Mouse (Mus musculus) limb, embryonic 15.5 days (tissue): ENCODE measurements around the gene Ptpro. TPM values are rescaled to one million over a fixed set of nuclear protein-coding genes. Genes with fewer than 3 reads are reported as not detected.

Source experiments
- ATAC-seq: fragments of 200-750 bp; cut with Nextera tagmentation; 2 replicates; pipeline ENCODE4 v1.8.0; 2017; ENCODE audit warnings: low read depth, moderate TSS enrichment; ENCODE audit not compliant: insufficient number of reproducible peaks, low FRiP score, low TSS enrichment
- H3K27ac ChIP-seq: fragments of 300-500 bp; sonication (generic); 2 replicates; pipeline ENCODE4 v1.5.1; 2015; ENCODE audit warnings: moderate library complexity, mild to moderate bottlenecking, inconsistent platforms
- H3K27me3 ChIP-seq: fragments of 300-500 bp; sonication (generic); 2 replicates; pipeline ENCODE4 v1.6.1; 2015; ENCODE audit warnings: inconsistent platforms
- H3K36me3 ChIP-seq: fragments of 300-500 bp; sonication (generic); 2 replicates; pipeline ENCODE4 v1.6.1; 2015; ENCODE audit warnings: inconsistent platforms
- H3K4me1 ChIP-seq: fragments of 300-500 bp; sonication (generic); 2 replicates; pipeline ENCODE4 v1.6.1; 2015; ENCODE audit warnings: inconsistent platforms
- H3K4me2 ChIP-seq: fragments of 300-500 bp; sonication (generic); 2 replicates; pipeline ENCODE4 v1.6.1; 2015; ENCODE audit warnings: mild to moderate bottlenecking, inconsistent platforms
- H3K4me3 ChIP-seq: fragments of 300-500 bp; sonication (generic); 2 replicates; pipeline ENCODE4 v1.5.1; 2015; ENCODE audit warnings: mild to moderate bottlenecking, inconsistent platforms
- H3K9ac ChIP-seq: fragments of 300-500 bp; sonication (generic); 2 replicates; pipeline ENCODE4 v1.6.1; 2015; ENCODE audit warnings: inconsistent platforms
- H3K9me3 ChIP-seq: fragments of 300-500 bp; sonication (generic); 2 replicates; pipeline ENCODE4 v1.6.1; 2016; ENCODE audit warnings: inconsistent platforms
- WGBS: fragments of 180-500 bp; shearing (Covaris S2); methylation state at CpG from one replicate; pipeline ENCODE4 v1.1.7; 2015; 5-methylcytosine and 5-hydroxymethylcytosine counted together
- polyA plus RNA-seq: library from polyadenylated mRNA; unstranded; fragments of >200 nt; fragmentation: Nextera tagmentation; extraction: Ambion mirVana; gene quantifications from 2 replicates; pipeline ENCODE4 v1.2.1, GENCODE M21; 2015

The Ptpro gene
- polyA plus RNA-seq, 1 experiment from 2014 or later = 2.5 TPM

GRCm38 (mm10) chr6:137396106-137396793 lies 144.1 kb downstream of the Ptpro start:
- Histone ChIP-seq H3K4me2 (no peak overlapping the region), H3K4me1 (no peaks in the 10 kb centered on the region), H3K27ac (no peak overlapping the region), H3K4me3 (no peak overlapping the region), H3K9ac (no peak overlapping the region), H3K9me3 (no peaks in the 10 kb centered on the region), H3K36me3 (no peaks in the 10 kb centered on the region), H3K27me3 (no peaks in the 10 kb centered on the region)
- WGBS = 80% methylated on average over 4 of the region's 4 CpGs
- ATAC-seq = no peak

- H3K4me2 ChIP-seq = no peak overlapping the region
- 83% methylated on average over 2 of the region's 2 CpGs for WGBS
- H3K4me1 ChIP-seq = no peaks in the 10 kb centered on the region
- no peaks in the 10 kb centered on the region for H3K36me3 ChIP-seq
- no peak overlapping the region for H3K27ac ChIP-seq
- no peak overlapping the region for H3K9ac ChIP-seq
- H3K9me3 ChIP-seq = no peaks in the 10 kb centered on the region
- no peaks in the 10 kb centered on the region for H3K27me3 ChIP-seq
- H3K4me3 ChIP-seq = no peak overlapping the region
- no peak for ATAC-seq
These were observed 145.2 kb downstream of the Ptpro start for GRCm38 (mm10) chr6:137397358-137397757.

DNA sequence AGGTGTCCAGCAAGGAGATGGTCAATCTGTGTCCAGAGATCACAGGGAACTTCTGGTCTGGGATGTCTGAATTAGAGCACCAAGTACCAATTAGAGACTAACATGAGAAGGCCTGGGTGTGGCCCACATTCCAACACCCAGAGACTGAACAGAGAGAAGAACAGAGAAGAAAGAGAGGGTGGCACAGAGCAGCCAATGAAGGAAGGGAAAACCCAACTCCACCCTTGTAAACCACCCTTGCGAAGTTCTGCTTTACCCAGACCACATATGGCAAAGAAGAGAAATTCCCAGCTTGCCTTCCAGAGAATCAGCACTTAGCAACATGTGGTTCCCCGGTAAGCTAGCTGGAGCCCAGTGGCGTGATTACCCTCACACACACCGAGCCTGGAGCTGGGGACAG lies 152.1 kb downstream of the Ptpro start:
- H3K27ac ChIP-seq = no peak overlapping the region
- no peak overlapping the region for H3K9ac ChIP-seq
- no peaks in the 10 kb centered on the region for H3K4me1 ChIP-seq
- H3K9me3 ChIP-seq = no peaks in the 10 kb centered on the region
- H3K27me3 ChIP-seq = no peaks in the 10 kb centered on the region
- no peak for ATAC-seq
- 62% methylated on average over 4 of the region's 4 CpGs for whole genome bisulfite sequencing
- no peaks in the 10 kb centered on the region for H3K36me3 ChIP-seq
- no peak overlapping the region for H3K4me2 ChIP-seq
- H3K4me3 ChIP-seq = no peak overlapping the region

GRCm38 (mm10) chr6:137405690-137406089 lies 153.6 kb downstream of the Ptpro start:
- WGBS = 72% methylated on average over 2 of the region's 2 CpGs
- no peaks in the 10 kb centered on the region for H3K27me3 ChIP-seq
- no peak for ATAC-seq

DNA sequence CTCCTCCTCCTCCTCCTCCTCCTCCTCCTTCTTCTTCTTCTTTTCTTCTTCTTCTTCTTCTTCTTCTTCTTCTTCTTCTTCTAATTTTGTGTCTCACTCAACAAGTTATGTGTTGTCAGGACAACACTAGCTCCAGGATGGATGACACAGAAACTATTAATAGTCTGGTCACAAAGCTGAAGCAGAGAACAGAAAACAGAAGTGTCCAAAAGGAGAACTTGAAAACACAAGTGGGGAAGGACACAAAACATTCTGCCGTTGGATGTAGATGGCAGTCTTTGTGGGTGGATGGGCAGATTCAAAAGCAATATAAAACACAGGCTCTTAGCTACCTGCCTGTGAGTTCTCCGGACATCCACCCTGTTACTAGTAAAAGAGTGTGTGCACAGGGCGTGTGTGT lies 158.4 kb downstream of the Ptpro start:
- H3K4me3 ChIP-seq = no peak overlapping the region
- ATAC-seq = no peak
- 50% methylated on average over 3 of the region's 3 CpGs for WGBS
- no peak overlapping the region for H3K4me2 ChIP-seq
- no peak overlapping the region for H3K9ac ChIP-seq
- H3K4me1 ChIP-seq = peaks cover 4% of the 10 kb centered on the region; the same call in 1 of the 2 replicates
- H3K27ac ChIP-seq = no peak overlapping the region
- no peaks in the 10 kb centered on the region for H3K9me3 ChIP-seq
- H3K27me3 ChIP-seq = no peaks in the 10 kb centered on the region
- H3K36me3 ChIP-seq = no peaks in the 10 kb centered on the region

More at GRCm38 (mm10) chr6:137405690-137406089, 153.6 kb downstream of the Ptpro start:
- no peak overlapping the region for H3K9ac ChIP-seq
- no peaks in the 10 kb centered on the region for H3K4me1 ChIP-seq
- H3K36me3 ChIP-seq = no peaks in the 10 kb centered on the region
- H3K4me2 ChIP-seq = no peak overlapping the region
- no peak overlapping the region for H3K4me3 ChIP-seq
- H3K27ac ChIP-seq = no peak overlapping the region
- no peaks in the 10 kb centered on the region for H3K9me3 ChIP-seq

DNA sequence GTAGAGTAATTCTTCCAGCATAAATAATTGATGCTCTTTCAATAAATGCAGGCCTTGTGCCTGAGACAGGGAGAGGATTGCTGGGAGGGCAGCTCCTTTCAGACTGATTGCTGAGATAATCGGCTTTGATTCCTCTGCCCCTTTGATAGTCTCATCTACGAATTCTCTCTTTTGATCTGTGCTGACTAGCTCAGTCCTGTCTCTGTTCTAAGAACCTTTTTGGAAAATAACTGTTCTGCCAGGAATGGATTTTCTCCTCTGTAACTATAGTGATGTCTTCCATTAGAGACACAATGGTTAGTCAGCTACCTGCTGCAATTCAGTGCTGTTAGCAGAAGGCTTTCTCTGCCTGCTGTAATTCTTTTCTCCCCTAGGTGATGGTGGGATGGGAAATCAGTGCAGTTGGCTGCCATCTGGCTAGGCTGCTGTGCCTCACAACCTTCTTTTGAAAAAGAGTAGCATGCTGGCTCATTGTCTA lies 159.8 kb downstream of the Ptpro start:
- H3K4me3 ChIP-seq = no peak overlapping the region
- no peaks in the 10 kb centered on the region for H3K27me3 ChIP-seq
- H3K4me1 ChIP-seq = peaks cover 4% of the 10 kb centered on the region; the same call in 1 of the 2 replicates
- H3K4me2 ChIP-seq = no peak overlapping the region
- H3K36me3 ChIP-seq = no peaks in the 10 kb centered on the region
- no peak overlapping the region for H3K9ac ChIP-seq
- H3K27ac ChIP-seq = no peak overlapping the region
- no peak for ATAC-seq
- H3K9me3 ChIP-seq = no peaks in the 10 kb centered on the region
- whole genome bisulfite sequencing = 36% methylated on average over 2 of the region's 2 CpGs

DNA sequence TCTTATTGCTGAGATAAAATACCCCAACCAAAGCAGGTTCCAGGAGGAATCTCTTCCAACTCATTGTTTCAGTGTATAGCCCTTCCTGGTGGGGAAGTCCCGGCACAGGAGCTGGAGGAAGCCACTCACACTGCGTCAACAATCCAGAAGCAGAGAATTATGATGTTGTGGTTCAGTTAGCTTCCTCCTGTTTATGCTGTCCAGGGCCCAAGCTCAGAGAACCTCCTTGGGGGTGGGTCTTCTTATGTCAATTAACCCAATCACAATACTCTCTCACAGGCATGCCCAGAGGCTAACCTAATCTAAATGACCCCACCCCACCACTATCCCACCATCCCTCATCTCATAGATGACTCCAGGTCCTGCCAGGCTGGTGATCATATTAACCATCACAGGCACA lies 160.9 kb downstream of the Ptpro start:
- Histone ChIP-seq H3K36me3 (no peaks in the 10 kb centered on the region), H3K4me3 (no peak overlapping the region), H3K4me1 (peaks cover 4% of the 10 kb centered on the region; the same call in 1 of the 2 replicates), H3K9me3 (no peaks in the 10 kb centered on the region), H3K27ac (no peak overlapping the region), H3K4me2 (no peak overlapping the region), H3K27me3 (no peaks in the 10 kb centered on the region), H3K9ac (no peak overlapping the region)
- 64% methylated on average over 2 of the region's 2 CpGs for WGBS
- ATAC-seq = no peak

- no peaks in the 10 kb centered on the region for H3K27me3 ChIP-seq
- H3K4me1 ChIP-seq = peaks cover 4% of the 10 kb centered on the region; the same call in 1 of the 2 replicates
- no peak overlapping the region for H3K27ac ChIP-seq
- ATAC-seq = no peak
- WGBS = 49% methylated on average over 13 of the region's 13 CpGs
- no peak overlapping the region for H3K4me2 ChIP-seq
- no peak overlapping the region for H3K4me3 ChIP-seq
- H3K36me3 ChIP-seq = no peaks in the 10 kb centered on the region
- H3K9me3 ChIP-seq = no peaks in the 10 kb centered on the region
- no peak overlapping the region for H3K9ac ChIP-seq
These were observed 162.6 kb downstream of the Ptpro start for GRCm38 (mm10) chr6:137414531-137415405.

GRCm38 (mm10) chr6:137422777-137423176 lies 170.7 kb downstream of the Ptpro start:
- H3K4me2 ChIP-seq = no peak overlapping the region
- no peaks in the 10 kb centered on the region for H3K9me3 ChIP-seq
- no peak for ATAC-seq
- H3K36me3 ChIP-seq = no peaks in the 10 kb centered on the region
- 54% methylated on average over 4 of the region's 4 CpGs for WGBS
- no peak overlapping the region for H3K27ac ChIP-seq
- H3K4me3 ChIP-seq = no peak overlapping the region
- no peak overlapping the region for H3K9ac ChIP-seq
- H3K4me1 ChIP-seq = no peaks in the 10 kb centered on the region
- no peaks in the 10 kb centered on the region for H3K27me3 ChIP-seq

GRCm38 (mm10) chr6:137423830-137424229 lies 171.7 kb downstream of the Ptpro start:
- no peak for ATAC-seq
- WGBS = 70% methylated on average over 10 of the region's 10 CpGs

DNA sequence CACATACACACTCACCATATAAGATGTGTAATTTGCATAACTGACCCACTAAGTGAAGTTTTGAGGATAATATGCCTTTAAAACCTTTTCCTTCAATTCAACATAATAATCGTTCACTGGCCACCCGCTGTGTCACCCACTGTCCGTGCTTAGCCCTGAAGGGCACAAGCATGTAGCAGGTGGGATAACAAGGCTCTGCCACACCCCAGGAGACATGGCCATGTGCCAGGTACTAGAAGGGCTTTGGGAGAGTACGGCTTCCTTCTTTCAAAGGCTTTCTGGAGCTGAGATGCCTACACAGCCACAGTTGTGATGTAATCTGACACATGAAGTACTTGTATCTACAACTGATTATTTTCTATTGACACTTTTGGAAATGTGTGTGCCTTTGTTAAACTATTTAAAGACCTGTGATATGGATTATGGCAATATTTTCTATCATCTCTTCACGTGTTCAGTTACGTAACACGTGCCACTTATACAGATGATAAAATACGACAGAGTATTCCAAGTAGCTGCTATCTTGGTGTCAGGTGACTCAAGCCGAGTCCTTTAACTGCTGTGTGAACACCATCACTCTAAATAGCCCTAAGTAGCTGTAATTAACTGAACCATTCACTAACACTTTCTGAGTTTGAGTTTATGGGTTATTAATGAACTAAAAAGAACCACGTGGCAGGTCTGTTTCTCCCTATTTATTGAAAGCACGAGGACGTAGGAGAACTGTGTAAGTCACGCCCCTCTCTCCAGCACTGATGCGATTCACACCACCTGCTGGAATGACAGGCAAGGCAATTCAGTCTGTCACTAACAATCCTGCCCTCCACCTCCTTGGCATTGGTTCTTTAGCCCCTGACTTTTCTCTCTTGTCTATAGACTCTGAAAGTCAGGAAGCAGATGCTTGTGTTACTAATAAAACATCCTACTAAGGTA lies 173.6 kb downstream of the Ptpro start:
- H3K9ac ChIP-seq = no peak overlapping the region
- H3K36me3 ChIP-seq = no peaks in the 10 kb centered on the region
- H3K4me3 ChIP-seq = no peak overlapping the region
- H3K9me3 ChIP-seq = no peaks in the 10 kb centered on the region
- H3K27me3 ChIP-seq = no peaks in the 10 kb centered on the region
- 43% methylated on average over 14 of the region's 14 CpGs for WGBS
- no peak for ATAC-seq
- no peak overlapping the region for H3K4me2 ChIP-seq
- no peaks in the 10 kb centered on the region for H3K4me1 ChIP-seq
- no peak overlapping the region for H3K27ac ChIP-seq

More at GRCm38 (mm10) chr6:137423830-137424229, 171.7 kb downstream of the Ptpro start:
- H3K9ac ChIP-seq = no peak overlapping the region
- no peaks in the 10 kb centered on the region for H3K9me3 ChIP-seq
- H3K27ac ChIP-seq = no peak overlapping the region
- H3K36me3 ChIP-seq = no peaks in the 10 kb centered on the region
- no peak overlapping the region for H3K4me2 ChIP-seq
- H3K4me3 ChIP-seq = no peak overlapping the region
- H3K4me1 ChIP-seq = no peaks in the 10 kb centered on the region
- H3K27me3 ChIP-seq = no peaks in the 10 kb centered on the region
